Mouse (Mus musculus) liver, adult 2 months (tissue): ENCODE data around the gene Bend6.

ENCODE experiments used
- CTCF ChIP-seq: fragments of 200-500 bp; IDR thresholded peaks from 2 replicates; pipeline ENCODE4 v1.5.1; 2011; ENCODE audit warnings: low read depth, low read length, control low read depth
- POLR2A ChIP-seq: fragments of 200-500 bp; IDR thresholded peaks from 2 replicates; pipeline ENCODE4 v1.6.1; 2011; ENCODE audit warnings: low read length, control low read depth; ENCODE audit not compliant: insufficient read depth; ENCODE audit errors: extremely low read depth

GRCm38 (mm10) chr1:33846807-33847206 lies 60.8 kb downstream of the Bend6 start:
- TF ChIP-seq POLR2A (no peak), CTCF (no peak)
